Mouse (Mus musculus) limb, embryonic 12.5 days (tissue): ENCODE results near the gene Zbtb22. TPM values are rescaled to one million over a fixed set of nuclear protein-coding genes. Genes with fewer than 3 reads are reported as not detected.
"Not testable (repeated sequence)": the region's sequence is repeated elsewhere in the genome, so short reads cannot be mapped to it uniquely, and the experiment has no call there.

Experiments
- ATAC-seq: fragments of 200-750 bp; cut with Nextera tagmentation; 2 replicates; pipeline ENCODE4 v1.8.0; 2017; ENCODE audit warnings: low read depth, moderate TSS enrichment; ENCODE audit not compliant: insufficient number of reproducible peaks, insufficient read depth, low FRiP score, low TSS enrichment
- H3K27ac ChIP-seq: fragments of 300-500 bp; sonication (generic); 2 replicates; pipeline ENCODE4 v1.5.1; 2016; ENCODE audit warnings: mild to moderate bottlenecking, moderate library complexity
- H3K27me3 ChIP-seq: fragments of 300-500 bp; sonication (generic); 2 replicates; pipeline ENCODE4 v1.6.1; 2016; ENCODE audit warnings: mild to moderate bottlenecking, moderate library complexity
- H3K36me3 ChIP-seq: fragments of 300-500 bp; sonication (generic); 2 replicates; pipeline ENCODE4 v1.6.1; 2016; ENCODE audit warnings: mild to moderate bottlenecking, moderate library complexity
- H3K4me1 ChIP-seq: fragments of 300-500 bp; sonication (generic); replicated peaks from 2 replicates; pipeline ENCODE4 v1.6.1; 2016
- H3K4me2 ChIP-seq: fragments of 300-500 bp; sonication (generic); 2 replicates; pipeline ENCODE4 v1.6.1; 2016; ENCODE audit warnings: mild to moderate bottlenecking, moderate library complexity
- H3K4me3 ChIP-seq: fragments of 300-500 bp; sonication (generic); replicated peaks from 2 replicates; pipeline ENCODE4 v1.5.1; 2016; ENCODE audit warnings: mild to moderate bottlenecking
- H3K9ac ChIP-seq: fragments of 300-500 bp; sonication (generic); replicated peaks from 2 replicates; pipeline ENCODE4 v1.6.1; 2016; ENCODE audit warnings: mild to moderate bottlenecking, moderate library complexity
- H3K9me3 ChIP-seq: fragments of 300-500 bp; sonication (generic); 2 replicates; pipeline ENCODE4 v1.6.1; 2016; ENCODE audit warnings: mild to moderate bottlenecking, moderate library complexity
- WGBS: fragments of 180-500 bp; shearing (Covaris S2); methylation state at CpG from one replicate; pipeline ENCODE4 v1.1.7; 2016; 5-methylcytosine and 5-hydroxymethylcytosine counted together
- polyA plus RNA-seq: library from polyadenylated mRNA; unstranded; fragments of >200 nt; fragmentation: Nextera tagmentation; extraction: Ambion mirVana; gene quantifications from 2 replicates; pipeline ENCODE4 v1.2.1, GENCODE M21; 2016

Gene Zbtb22
- polyA plus RNA-seq, 1 experiment from 2014 or later, result 22.4 TPM

DNA sequence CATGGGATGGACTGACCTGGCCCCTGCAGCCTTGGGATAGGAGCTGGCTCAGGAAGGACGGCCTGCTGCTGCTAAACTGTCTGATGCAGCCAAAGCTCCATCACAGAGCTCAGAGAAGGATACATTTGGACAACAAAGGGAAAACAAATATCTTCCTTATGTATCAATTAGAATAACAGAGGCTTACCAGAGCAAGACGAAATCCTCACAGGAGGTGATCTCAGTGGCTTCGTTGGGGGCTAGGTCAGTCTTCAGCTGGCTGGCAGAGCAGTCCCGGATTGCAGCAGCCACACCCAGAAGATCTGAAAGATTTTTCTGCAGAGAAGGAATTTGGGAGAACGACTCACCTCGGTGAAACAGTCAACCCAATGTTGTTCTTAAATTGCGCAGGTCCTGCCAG lies 23.3 kb upstream of the Zbtb22 start:
- ATAC-seq, result no peak
- WGBS, result 28% methylated on average over 7 of the region's 7 CpGs

DNA sequence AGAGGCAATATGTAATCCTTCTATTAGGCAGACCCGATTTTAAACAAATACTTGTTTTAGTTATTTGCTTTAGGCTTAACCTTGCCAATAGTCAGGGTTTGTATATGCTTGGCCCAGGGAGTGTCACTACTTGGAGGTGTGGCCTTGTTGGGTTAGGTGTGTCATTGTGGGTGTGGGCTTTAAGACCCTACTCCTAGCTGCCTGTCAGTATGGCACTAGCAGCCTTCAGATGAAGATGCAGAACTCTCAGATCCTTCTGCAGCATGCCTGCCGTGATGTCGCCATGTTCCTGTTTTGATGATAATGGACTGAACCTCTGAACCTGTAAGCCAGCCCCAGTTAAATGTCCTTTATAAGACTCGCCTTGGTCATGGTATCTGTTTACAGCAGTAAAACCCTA lies 22.7 kb upstream of the Zbtb22 start:
- not testable (repeated sequence) for H3K9ac ChIP-seq, H3K27me3 ChIP-seq, H3K4me1 ChIP-seq, H3K27ac ChIP-seq, H3K4me2 ChIP-seq, H3K36me3 ChIP-seq, H3K4me3 ChIP-seq, ATAC-seq, H3K9me3 ChIP-seq
- 83% methylated on average over 4 of the region's 4 CpGs for WGBS

More for the DNA sequence above, 23.3 kb upstream of the Zbtb22 start:
- H3K9me3 ChIP-seq, result no peaks in the 10 kb centered on the region
- H3K27ac ChIP-seq, result no peak overlapping the region
- no peaks in the 10 kb centered on the region for H3K36me3 ChIP-seq
- H3K4me2 ChIP-seq, result no peak overlapping the region
- H3K4me3 ChIP-seq, result no peak overlapping the region
- peaks cover 9% of the 10 kb centered on the region for H3K4me1 ChIP-seq
- H3K27me3 ChIP-seq, result no peaks in the 10 kb centered on the region
- H3K9ac ChIP-seq, result no peak overlapping the region

DNA sequence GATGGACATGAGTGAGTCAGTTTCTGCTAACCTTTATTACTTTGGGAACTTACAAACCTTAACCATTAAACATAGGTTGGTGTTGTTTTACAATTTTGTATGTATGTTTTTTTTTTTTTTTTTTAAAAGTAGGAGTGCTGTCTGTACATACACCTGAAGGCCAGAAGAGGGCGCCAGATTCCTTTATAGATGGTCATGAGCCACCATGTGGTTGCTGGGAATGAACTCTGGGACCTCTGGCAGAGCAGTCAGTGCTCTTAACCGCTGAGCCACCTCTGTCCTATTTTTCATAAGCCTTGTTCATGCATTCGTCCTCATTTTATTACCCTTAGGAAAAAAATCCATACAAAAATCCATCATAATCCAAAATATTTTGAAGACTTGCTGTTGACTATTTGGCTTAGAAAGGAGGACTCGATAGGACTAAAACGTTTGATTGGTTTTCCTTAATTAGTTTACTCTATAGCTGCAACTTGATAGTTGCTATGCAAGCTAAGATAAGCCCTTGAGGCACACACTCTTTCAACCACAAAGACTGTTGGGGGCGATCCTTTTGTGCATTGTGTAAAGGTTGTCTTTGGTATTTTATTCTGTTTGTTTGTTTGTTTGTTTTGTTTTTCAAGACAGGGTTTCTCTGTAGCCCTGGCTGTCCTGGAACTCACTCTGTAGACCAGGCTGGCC lies 18.4 kb upstream of the Zbtb22 start:
- Histone ChIP-seq H3K9me3 (no peaks in the 10 kb centered on the region), H3K27ac (no peak overlapping the region), H3K4me2 (no peak overlapping the region), H3K36me3 (no peaks in the 10 kb centered on the region), H3K9ac (no peak overlapping the region), H3K4me1 (no peaks in the 10 kb centered on the region), H3K4me3 (no peak overlapping the region), H3K27me3 (no peaks in the 10 kb centered on the region)
- no peak for ATAC-seq
- 46% methylated on average over 6 of the region's 6 CpGs for WGBS

DNA sequence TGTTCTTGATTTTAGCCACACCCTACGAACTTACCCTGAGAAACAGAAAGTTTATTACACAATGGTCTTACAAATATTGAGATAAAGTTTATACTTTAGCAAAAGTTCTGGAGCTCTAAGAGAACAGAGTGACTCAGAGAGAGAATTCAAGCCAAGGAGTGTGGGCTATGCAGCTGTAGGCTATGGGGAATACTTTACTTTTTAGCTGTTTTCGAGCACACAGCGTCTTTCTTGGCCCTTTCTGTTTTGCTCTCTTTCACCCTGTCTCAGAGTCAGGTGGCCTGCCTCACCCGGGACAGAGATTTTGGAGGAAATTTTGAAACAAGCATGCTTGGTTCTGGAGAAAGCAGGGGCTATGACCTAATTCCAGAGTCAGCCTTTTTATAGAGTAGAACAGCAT lies 17.5 kb upstream of the Zbtb22 start:
- H3K27ac ChIP-seq, ATAC-seq, H3K9ac ChIP-seq, H3K4me2 ChIP-seq, H3K27me3 ChIP-seq, H3K4me3 ChIP-seq, H3K9me3 ChIP-seq, H3K4me1 ChIP-seq, H3K36me3 ChIP-seq: not testable (repeated sequence)
- 85% methylated on average over 4 of the region's 4 CpGs for WGBS

DNA sequence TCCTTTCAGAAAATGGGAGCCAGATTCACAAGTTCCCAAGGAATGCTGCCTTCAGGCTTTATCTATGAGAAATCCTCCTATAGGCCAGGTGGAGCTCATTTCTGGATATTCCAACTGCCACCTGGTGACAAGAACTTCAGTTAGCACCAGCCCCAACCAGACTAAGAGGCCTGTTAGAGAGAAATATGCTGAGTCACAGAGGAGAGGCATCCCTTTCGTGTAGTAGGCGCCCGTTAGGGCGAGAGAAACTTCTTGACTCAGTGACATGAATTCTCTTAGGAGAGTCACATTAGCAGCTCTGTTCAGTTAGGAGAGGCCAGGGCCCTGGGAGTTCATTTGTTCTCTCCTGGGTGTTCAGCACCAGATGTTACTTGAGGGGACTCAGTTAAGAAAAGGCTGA lies 16.1 kb upstream of the Zbtb22 start:
- Histone ChIP-seq H3K9ac (no peak overlapping the region), H3K27ac (no peak overlapping the region), H3K4me2 (no peak overlapping the region), H3K4me3 (no peak overlapping the region), H3K4me1 (no peaks in the 10 kb centered on the region), H3K27me3 (no peaks in the 10 kb centered on the region), H3K36me3 (no peaks in the 10 kb centered on the region), H3K9me3 (no peaks in the 10 kb centered on the region)
- no peak for ATAC-seq
- WGBS, result 76% methylated on average over 4 of the region's 4 CpGs

DNA sequence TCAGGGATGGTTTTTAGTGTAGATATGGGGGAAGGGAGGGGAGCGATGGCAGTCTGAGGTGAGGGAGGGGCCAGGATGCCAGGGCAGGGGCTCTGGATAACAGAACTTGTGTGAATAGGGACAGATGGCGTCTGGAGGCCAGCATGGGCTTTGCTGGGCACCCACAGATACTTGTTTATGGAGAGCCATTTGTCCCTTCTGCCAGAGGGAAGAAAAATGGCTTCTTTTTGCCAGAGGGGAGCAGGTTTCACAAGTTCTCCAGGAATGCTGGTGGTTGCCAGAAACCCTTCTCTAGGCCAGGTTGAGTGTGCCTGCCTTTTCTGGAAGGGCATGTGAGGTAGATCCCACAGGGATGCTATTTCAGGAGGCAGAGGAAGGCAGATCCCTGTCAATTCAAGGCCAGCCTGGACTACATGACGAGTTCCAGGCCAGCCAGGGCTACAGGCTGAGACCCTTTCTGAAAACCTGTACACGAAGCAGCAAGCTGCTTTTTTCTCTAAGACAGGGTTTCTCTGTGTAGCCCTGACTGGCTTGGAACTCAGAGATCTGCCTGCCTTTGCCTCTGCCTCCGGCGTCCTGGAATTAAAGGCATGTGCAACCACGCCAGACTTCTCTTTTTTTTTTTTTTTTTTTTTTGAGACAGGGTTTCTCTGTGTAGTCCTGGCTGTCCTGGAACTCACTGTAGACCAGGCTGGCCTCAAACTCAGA lies 15.3 kb upstream of the Zbtb22 start:
- no peak for ATAC-seq
- WGBS, result 63% methylated on average over 7 of the region's 7 CpGs
- Histone ChIP-seq H3K9ac (no peak overlapping the region), H3K4me2 (no peak overlapping the region), H3K36me3 (no peaks in the 10 kb centered on the region), H3K9me3 (no peaks in the 10 kb centered on the region), H3K4me1 (no peaks in the 10 kb centered on the region), H3K27ac (no peak overlapping the region), H3K4me3 (no peak overlapping the region), H3K27me3 (no peaks in the 10 kb centered on the region)

DNA sequence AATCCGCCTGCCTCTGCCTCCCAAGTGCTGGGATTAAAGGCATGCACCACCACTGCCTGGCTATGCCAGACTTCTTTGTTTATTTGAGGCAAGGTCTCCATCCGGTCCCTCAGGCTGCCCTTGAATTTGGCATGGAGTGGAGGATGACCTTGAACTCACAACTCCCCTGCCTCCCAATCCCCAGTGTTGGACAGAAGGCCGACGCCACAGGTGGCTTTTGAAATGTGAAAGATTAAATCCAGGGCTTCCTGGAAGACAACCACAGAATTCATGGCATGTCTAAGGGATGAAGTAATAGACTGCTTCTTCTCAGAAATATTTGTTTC lies 14.8 kb upstream of the Zbtb22 start:
- Histone ChIP-seq H3K27ac (no peak overlapping the region), H3K4me2 (no peak overlapping the region), H3K4me3 (no peak overlapping the region), H3K4me1 (no peaks in the 10 kb centered on the region), H3K27me3 (no peaks in the 10 kb centered on the region), H3K9ac (no peak overlapping the region), H3K9me3 (no peaks in the 10 kb centered on the region), H3K36me3 (no peaks in the 10 kb centered on the region)
- WGBS, result 84% methylated on average over 4 of the region's 4 CpGs
- ATAC-seq, result no peak

DNA sequence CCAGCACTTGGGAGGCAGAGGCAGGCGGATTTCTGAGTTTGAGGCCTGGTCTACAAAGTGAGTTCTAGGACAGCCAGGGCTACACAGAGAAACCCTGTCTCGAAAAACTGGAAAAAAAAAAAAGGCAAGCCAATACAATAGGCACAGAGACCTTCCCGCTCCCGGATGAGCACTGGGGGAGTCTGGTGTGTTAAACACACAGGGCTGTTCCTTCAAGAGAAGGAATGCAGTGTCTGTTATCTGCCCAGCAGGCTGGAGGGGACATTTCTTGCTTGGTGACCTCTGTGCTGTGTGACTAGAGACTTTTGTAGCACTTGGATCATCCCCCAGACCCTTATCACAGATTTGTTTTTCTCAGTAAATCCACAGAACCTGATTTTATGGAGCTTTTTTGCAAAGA lies 14.1 kb upstream of the Zbtb22 start:
- WGBS, result 68% methylated on average over 4 of the region's 4 CpGs
- Histone ChIP-seq H3K4me1 (no peaks in the 10 kb centered on the region), H3K27me3 (no peaks in the 10 kb centered on the region), H3K36me3 (no peaks in the 10 kb centered on the region), H3K4me3 (no peak overlapping the region), H3K4me2 (no peak overlapping the region), H3K9me3 (no peaks in the 10 kb centered on the region), H3K27ac (no peak overlapping the region), H3K9ac (no peak overlapping the region)
- no peak for ATAC-seq

DNA sequence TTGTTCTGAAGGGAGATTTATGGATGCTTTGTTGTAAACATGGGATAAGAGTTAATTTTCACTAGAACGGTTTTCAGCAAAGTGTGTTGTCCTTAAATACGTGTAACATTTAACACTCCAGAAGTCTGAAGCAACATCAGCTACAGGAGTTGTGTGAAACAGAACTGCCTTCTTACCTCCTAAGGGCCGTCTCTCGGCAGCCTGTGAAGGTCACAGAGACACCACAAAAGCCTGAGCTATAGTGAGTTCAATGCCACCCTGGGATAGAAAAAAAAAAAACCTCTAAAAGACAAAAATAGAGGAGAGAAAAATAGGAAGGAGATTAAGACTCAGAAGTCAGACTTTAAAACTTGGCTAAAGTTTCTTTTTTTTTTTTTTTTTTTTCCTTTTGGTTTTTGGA lies 13.6 kb upstream of the Zbtb22 start:
- Histone ChIP-seq H3K36me3 (no peaks in the 10 kb centered on the region), H3K9me3 (no peaks in the 10 kb centered on the region), H3K4me3 (no peak overlapping the region), H3K27ac (no peak overlapping the region), H3K9ac (no peak overlapping the region), H3K4me2 (no peak overlapping the region), H3K4me1 (no peaks in the 10 kb centered on the region), H3K27me3 (no peaks in the 10 kb centered on the region)
- WGBS, result 39% methylated on average over 4 of the region's 4 CpGs
- ATAC-seq, result no peak

DNA sequence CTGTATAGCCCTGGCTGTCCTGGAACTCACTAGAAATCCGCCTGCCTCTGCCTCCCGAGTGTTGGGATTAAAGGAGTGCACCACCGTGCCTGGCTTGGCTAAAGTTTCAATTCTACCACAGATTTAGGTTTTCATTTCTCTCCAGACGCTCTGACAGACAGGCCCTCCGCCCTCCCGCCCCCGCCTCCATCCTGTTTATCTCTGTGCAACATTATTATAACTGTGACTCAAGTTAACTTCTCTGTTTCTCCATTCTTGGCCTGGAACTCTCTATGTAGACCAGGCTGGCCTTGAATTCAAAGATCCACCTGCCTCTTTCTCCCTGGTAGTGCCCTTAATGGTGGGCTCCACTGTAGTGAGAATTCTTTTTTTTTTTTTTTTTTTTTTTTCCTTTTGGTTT lies 13.2 kb upstream of the Zbtb22 start:
- WGBS, result 81% methylated on average over 7 of the region's 7 CpGs
- H3K9me3 ChIP-seq, result no peaks in the 10 kb centered on the region
- H3K4me2 ChIP-seq, result no peak overlapping the region
- H3K36me3 ChIP-seq, result no peaks in the 10 kb centered on the region
- no peak overlapping the region for H3K27ac ChIP-seq
- no peaks in the 10 kb centered on the region for H3K4me1 ChIP-seq
- no peak for ATAC-seq
- no peak overlapping the region for H3K9ac ChIP-seq
- no peak overlapping the region for H3K4me3 ChIP-seq
- H3K27me3 ChIP-seq, result no peaks in the 10 kb centered on the region

DNA sequence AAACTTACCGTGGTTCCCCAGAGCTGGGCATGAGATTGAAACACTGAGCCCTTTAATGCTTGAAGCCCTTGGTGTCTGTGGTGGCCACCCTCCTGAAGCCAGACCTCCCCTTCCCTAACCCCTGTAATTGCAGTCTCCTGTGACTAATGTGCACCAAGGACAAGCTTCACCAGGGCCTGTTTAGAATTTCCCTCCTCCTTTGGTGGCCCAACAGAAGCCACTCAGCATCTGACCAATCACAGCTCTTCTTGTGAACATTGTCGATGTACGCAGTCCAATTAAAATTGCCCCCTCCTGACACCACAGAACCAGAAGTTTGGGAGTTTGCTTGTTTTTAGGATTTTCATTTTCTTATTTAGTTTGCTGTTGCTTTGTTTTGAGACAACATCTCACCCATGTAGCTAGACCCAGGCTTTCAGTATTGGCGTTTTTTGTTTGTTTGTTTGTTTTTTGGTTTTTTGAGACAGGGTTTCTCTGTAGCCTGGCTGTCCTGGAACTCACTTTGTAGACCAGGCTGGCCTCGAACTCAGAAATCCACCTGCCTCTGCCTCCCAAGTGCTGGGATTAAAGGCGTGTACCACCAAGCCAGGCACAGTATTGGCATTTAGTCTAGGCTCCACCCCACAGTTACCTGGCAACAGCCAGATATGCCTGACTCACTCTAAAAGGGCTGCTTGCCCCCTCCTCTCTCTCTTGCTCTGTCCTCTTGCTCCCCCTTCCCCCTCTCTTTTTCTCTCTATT lies 11.6 kb upstream of the Zbtb22 start:
- not testable (repeated sequence) for H3K9ac ChIP-seq, H3K4me2 ChIP-seq, ATAC-seq, H3K36me3 ChIP-seq, H3K4me1 ChIP-seq, H3K27me3 ChIP-seq, H3K4me3 ChIP-seq, H3K27ac ChIP-seq, H3K9me3 ChIP-seq
- WGBS, result 67% methylated on average over 6 of the region's 6 CpGs
